ENCODE assay signal across 13 mouse cellular contexts in genomic region chr17:78409900-78410299, GRCm38 (mm10). TPM values are rescaled to one million over a fixed set of nuclear protein-coding genes. Genes with fewer than 3 reads are reported as not detected.
DNase-seq lines count a peak whose midpoint lies in the region; ATAC-seq lines count a peak whose summit lies in the region.
"Had no signal": no experiment of that assay in that cellular context is flagged by ENCODE, and none has a peak within 500 bp of the region (broad histone marks: within the 10 kb centered on the region; RNA-seq: fewer than 3 reads in every experiment).

No protein-coding gene starts in this region.

- no peaks in the 10 kb centered on the region for H3K27me3 ChIP-seq in lung, embryonic 15.5 days
- H3K27me3 ChIP-seq in hindbrain, embryonic 15.5 days, result no peaks in the 10 kb centered on the region
- H3K27me3 ChIP-seq: Patski had no signal

- no peak overlapping the region for H3K9ac ChIP-seq in lung, embryonic 15.5 days
- no peak overlapping the region for H3K9ac ChIP-seq in hindbrain, embryonic 15.5 days

- no peak overlapping the region for H3K27ac ChIP-seq in lung, embryonic 15.5 days
- H3K27ac ChIP-seq in hindbrain, embryonic 15.5 days (replicated peaks), result no peak overlapping the region

- no peak overlapping the region for H3K4me3 ChIP-seq in lung, embryonic 15.5 days
- H3K4me3 ChIP-seq in hindbrain, embryonic 15.5 days, result no peak overlapping the region

- 50% methylated on average over 2 of the region's 2 CpGs for WGBS in lung, embryonic 15.5 days
- 13% methylated on average over 2 of the region's 2 CpGs for WGBS in hindbrain, embryonic 15.5 days

- DNase-seq in embryo, embryonic 10 days (ENCODE audit: low spot score), result peak; percentile 46
- no peak for DNase-seq in embryo, embryonic 9.5 days (ENCODE audit: extremely low spot score)
- no peak for DNase-seq in lung, adult 18-20 months
- peak; percentile 47 for DNase-seq in brain, adult 2 months (ENCODE audit: low read depth, low spot score)
- DNase-seq in adrenal gland, adult 8-10 months, result no peak
- DNase-seq in urinary bladder, postnatal 10 days (ENCODE audit: low spot score), result no peak
- DNase-seq: adrenal gland, postnatal 14 days; kidney, adult 8-10 months; liver; thymus, postnatal 36 days had no signal

- H3K9me3 ChIP-seq in lung, embryonic 15.5 days, result no peaks in the 10 kb centered on the region
- H3K9me3 ChIP-seq in hindbrain, embryonic 15.5 days, result no peaks in the 10 kb centered on the region

- peaks cover 7% of the 10 kb centered on the region; the same call in 1 of the 2 replicates for H3K36me3 ChIP-seq in lung, embryonic 15.5 days
- H3K36me3 ChIP-seq in hindbrain, embryonic 15.5 days, result no peaks in the 10 kb centered on the region

- H3K4me1 ChIP-seq in lung, embryonic 15.5 days, result peaks cover 19% of the 10 kb centered on the region; the same call in 1 of the 2 replicates
- H3K4me1 ChIP-seq in hindbrain, embryonic 15.5 days (replicated peaks), result peaks cover 6% of the 10 kb centered on the region; the same call in 1 of the 2 replicates

- no peak overlapping the region for H3K4me2 ChIP-seq in lung, embryonic 15.5 days
- no peak overlapping the region for H3K4me2 ChIP-seq in hindbrain, embryonic 15.5 days

- peak; percentile 81; the same call in 1 of the 2 replicates for ATAC-seq in lung, embryonic 15.5 days (ENCODE audit: borderline replicate concordance, extremely low read depth, low FRiP score, low TSS enrichment)
- peak; percentile 88; the same call in 1 of the 2 replicates for ATAC-seq in hindbrain, embryonic 15.5 days (ENCODE audit: low FRiP score, low read depth)
- ATAC-seq: Patski had no signal

RNA-seq across cellular contexts. Expression of gene Fez2, which starts 8.1 kb away (rescaled TPM):
- polyA plus RNA-seq in lung, embryonic 15.5 days (2015; fragmentation: Nextera tagmentation; extraction: Ambion mirVana), result 37.8 and 41.6 TPM in 2 replicates
- 53.7 and 60.5 TPM in 2 replicates for polyA plus RNA-seq in hindbrain, embryonic 15.5 days (2015; fragmentation: Nextera tagmentation; extraction: Ambion mirVana)
- total RNA-seq in adrenal gland, adult 8-10 months (2022), result 10 to 100 TPM; 56.4 to 85.3 (median 72.8) TPM

Comparison
In these comparisons a context has a peak if more than half of its experiments do, and no peak if none do; other contexts are left out.
1. DNase-seq: peak in embryo, embryonic 10 days (single experiment) and brain, adult 2 months (single experiment); none in embryo, embryonic 9.5 days (single experiment), lung, adult 18-20 months (0 of 2), adrenal gland, adult 8-10 months (single experiment) and urinary bladder, postnatal 10 days (single experiment).